Mouse (Mus musculus) right cerebral cortex, postnatal 10 days (tissue): ENCODE measurements at regions not wholly inside any gene's neighbourhood (a gene's known extent, or its start where the extent isn't known, plus 50 kb on each side); places are given as distances from the start of the nearest gene placed in this dataset.
A peak's percentile ranks its signal among the peaks of the same experiment; 100 is the strongest.

Experiments used
- DNase-seq, 2 experiments: peaks; one replicate each; pipeline ENCODE4 v3.0.0; 2021; ENCODE audit warnings: low spot score in 2 of 2

DNA sequence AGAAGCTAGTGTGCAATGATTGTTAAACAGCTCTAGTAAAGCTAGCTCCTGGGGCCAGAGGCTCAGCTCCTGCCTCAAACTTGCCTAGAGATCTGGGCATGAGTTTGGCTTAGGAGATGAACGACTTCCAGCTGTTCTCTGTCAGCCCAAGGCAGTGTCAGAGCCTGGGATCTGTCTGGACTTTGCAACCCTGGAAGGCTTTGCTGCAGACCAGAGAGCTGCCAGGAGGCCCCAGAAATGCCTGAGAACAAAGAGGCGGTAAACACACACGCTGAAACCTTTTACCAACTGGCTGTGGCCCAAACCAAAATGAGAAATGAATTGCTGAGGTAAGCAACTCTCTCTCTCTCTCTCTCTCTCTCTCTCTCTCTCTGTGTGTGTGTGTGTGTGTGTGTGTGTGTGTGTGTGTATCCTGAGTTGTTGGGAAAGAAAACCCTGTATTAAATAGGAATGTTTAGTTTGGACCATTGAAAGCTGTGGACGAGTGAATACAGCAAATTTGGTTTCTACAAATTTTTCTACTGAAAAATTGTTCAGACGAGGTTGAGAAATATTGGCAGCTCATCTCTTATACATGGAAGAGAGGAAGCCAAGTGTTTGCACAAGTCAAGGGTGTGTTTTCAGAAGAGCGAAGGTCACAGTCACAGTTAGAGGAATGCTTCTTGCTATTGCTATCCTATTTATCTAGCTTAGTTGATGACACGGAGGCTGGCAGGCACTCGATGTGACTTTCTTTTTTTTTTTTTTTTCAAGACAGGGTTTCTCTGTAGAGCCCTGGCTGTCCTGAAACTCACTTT lies 125.1 kb upstream of the Serp2 start:
- no peak for DNase-seq

DNA sequence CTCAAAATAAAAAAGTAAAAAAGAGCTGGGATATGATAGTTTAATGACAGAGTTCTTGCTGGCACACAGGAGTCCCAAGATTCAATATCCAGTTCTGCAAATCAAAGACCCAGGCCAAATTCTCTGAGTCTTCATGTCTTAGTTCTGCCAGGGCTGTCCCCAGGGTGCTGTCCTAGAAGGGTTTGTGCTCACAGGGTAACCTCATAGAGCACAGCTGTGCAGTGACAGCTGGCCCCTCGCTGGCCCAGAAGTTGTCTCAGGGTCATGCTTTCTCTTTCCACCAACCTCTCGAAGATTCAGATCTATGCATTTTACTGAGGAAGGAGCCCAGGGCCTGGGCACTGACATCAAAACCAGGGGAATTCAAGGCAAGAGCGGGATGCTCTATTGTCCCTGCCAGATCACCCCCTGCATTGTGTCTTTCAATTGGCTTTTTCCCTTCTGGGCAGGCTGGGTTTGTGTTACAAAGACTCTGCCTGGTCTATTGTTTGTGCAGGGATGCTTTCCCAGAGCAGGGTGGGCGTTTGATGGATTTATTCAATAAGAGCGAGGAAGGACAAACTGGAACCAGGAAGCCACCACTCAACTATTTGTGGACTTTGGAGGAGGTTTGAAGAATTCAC lies 121.9 kb upstream of the Serp2 start:
- DNase-seq: no peak

DNA sequence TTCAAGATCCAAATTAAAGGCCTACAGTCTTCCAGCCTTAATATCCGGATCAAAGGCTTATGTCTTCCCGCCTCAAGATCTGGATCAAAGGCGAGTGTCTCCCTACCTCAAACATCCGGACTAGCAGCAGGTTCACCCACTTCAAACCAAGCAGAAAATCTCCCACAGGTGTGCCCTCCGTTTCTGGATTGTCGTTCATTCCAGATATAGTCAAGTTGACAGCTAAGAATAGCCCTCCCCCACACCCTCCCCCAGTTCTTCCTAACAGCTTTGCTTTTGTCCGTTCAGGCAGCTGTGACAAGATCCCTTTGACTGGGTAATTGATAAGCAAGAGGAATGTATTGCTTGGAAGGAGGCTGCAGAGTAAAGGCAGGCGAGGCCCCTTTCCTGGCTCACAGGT lies 118.3 kb upstream of the Serp2 start:
- no peak for DNase-seq

DNA sequence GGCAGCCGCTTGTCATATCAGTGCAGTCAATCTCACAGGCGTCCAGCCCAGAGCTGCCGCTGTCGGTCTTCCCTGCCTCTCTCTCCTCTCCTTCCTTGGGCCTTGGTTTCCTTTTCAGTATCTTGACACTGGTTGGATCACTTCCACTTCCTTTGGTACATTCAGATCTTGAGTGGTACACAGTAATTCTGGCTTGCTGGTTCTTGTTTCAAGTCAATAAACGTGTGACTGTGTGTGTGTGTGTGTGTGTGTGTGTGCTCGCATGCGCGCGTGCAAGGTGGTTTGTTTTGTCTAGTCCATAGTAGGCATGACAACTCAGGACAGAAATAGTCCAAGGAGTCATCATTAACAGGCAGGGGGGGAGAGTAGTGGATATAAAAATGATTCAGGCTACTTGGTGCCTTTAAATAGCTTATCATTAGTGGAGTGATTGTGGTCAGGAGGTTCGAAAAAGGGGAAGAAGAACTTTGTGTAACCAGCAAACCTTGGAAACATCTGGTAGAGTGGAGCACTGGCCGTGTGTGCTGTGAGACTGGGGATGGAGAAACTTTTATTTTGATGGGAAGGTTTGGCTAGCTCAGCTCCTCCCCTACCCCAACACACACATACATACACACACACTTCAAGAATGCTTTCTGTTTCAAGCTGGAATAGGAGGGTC lies 117.1 kb upstream of the Serp2 start:
- no peak for DNase-seq

DNA sequence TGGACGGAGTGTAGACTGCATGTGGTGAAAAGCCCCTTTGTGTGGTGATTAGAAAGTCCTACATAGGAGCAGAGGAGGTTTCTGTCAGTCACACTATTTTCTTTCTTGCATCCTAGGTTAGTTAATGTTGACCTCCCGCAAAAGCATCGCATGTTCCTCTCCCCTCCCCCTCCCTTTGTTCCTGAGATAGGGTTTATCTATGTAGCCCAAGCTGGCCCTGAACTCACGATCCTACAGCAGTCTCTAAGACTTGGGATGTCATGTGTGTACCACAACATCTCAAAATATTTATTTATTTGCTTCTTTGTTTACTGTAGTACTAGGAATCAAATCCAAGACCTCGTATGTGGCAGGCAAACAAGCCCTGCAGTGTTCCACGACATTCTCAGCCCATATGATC lies 116.2 kb upstream of the Serp2 start:
- DNase-seq: no peak

DNA sequence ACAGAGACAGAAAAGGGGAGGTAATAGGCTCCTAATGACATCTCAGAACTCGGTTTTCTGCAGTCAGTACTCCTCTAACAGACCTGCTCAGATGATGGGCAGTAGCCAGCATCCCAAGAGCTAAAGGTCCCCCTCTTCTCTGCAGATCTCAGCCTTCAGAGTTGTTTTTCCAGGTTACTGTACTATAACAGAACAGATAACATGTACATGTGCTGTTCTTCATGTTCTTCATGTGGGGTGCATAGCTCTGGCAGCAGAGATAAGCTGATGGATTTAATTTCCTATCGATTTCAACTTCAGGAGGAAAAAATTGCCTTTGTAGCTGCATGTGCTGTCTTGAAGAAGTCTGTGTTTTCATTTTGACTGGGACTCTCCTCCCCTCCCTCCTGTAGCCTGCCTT lies 115.8 kb upstream of the Serp2 start:
- DNase-seq: no peak

DNA sequence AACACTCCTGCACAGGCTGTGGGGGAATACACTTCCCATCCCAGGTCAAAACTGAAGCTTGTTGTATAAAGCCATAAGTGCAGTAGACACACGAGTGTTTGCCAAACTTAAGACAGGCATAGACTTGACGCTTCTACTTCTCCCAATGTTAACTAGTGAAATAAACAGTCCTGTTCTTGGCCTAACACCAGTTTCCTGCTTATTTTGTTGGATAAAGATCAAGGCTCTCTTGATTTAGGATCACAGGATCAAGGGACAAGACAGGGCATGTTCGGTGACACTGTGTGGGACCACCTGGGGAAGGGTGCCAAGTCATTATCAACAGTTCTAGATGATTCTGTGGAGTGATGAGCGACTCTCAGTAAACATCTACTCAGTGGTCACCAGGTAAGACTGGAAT lies 114.3 kb upstream of the Serp2 start:
- DNase-seq: no peak

DNA sequence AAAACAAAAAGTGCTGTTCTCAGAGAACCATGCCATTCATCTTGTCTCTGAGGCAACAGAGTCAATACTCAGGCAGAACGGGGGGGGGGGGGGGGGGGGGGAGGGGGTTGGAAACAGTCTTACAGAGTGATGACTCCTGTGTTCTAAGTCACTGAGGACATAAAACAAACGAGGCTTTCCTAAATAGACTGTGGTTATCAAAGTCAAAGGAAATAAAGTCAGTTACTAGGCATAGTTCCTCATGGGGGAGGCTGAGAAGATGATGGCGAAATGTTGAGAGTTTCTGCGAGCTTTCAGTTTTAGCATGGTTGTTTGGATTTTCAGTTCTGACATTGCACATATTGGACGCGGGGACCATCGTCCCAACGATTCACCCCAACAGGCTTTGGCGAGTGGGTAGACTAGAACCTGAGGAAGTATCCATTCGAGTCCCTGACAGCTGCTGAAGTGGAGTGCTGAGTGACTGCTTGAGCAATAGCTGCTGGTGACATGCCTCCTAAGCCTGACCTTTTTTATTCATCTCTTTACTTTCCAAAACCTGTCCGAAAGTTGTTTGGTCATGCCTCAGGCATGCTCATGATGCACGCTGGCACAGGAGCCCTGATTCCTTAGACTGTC lies 109.2 kb upstream of the Serp2 start:
- no peak for DNase-seq

DNA sequence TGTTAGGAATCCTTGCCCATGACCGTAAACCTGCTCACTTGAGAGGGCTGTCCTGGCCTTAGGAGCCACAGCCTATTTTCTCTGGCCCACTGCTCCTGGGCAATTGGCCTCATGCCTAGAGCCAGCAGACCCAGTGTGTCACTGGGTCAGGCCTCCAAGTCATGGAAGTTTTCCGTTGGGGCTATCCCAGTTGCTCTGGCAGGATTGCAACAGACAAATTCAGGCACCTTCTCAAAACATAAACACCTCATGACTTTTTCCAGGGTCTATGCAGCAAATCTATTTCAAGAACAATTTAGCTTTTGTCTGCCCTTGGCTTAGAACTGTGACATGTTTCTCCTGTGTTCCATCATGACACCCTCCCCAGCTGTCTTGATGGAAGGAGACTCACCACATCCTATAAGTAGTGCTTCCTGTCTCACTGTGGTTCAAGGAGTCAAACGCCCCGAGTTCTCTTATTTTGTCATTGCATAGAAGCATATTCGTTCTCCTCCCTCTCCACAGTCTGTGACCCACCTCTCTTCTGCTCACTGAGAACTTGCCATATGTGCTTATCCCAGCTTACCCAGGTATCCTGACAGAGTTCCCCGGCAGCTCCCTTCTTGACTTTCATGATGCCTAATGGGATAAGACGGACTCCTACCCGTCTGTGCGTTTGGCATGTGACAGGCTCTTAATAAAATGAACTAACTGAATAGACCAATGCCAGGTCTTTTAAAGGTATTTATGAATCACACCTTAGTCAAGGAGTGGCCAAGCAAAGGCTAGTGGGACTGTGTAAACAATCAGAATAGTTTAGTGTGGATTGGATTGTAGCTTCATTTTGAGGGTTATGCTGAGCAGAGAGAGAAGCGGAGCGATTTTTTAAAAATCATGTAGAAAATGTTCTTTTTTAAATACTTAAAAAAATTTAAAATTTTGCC lies 108.2 kb upstream of the Serp2 start:
- no peak for DNase-seq

DNA sequence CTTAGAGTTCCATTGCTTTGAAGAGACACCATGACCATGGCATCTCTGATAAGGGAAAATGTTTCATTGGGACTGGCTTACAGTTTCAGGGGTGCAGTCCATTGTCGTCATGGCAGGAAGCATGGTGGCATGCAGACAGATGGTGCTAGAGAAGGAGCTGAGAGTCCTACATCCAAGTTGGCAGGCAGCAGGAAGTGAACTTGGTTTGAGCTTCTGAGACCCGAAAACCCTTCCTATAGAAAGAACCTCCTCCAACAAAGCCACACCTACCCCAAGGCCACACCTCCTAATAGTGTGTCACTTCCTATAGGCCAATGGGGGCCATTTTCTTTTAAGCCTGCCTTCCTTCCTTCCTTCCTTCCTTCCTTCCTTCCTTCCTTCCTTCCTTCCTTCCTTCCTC lies 107.1 kb upstream of the Serp2 start:
- DNase-seq: no peak

DNA sequence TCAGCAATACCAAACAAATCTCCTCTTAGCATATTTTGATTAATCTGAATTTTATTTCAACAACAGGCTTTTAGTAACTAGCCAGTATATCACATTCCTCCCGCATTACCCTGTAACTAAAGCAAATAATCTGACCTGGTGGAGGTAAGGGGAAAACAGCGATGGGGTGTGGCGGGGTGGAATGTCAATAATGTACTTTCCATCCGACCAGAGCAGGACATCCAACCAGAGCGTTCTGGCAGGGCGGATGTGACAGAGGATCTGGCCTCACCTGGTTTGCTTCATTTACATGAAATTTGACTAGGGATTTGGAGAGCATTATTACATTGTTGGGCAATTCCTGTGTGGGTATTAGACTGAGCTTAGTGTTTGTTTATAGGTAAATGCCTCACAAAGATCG lies 106.2 kb upstream of the Serp2 start:
- DNase-seq: no peak

DNA sequence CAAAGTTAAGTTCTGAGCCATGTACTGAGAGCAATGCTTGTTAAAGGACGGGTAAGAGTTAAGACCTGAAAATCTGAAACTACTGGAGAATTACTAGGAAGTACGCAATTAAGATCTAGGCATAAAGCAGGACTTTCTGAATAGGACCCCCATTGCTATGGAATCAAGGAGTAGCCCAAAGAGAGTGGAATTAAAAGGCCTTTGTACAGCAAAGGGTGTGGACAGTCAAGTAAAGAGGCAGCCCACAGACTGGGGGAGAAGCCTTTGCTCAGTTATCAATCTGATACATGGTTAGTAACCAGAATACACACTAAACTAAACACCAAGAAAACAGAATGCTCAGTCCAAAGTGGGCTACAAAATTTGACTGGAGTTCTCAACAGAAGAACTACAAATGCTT lies 104.2 kb upstream of the Serp2 start:
- DNase-seq: no peak

DNA sequence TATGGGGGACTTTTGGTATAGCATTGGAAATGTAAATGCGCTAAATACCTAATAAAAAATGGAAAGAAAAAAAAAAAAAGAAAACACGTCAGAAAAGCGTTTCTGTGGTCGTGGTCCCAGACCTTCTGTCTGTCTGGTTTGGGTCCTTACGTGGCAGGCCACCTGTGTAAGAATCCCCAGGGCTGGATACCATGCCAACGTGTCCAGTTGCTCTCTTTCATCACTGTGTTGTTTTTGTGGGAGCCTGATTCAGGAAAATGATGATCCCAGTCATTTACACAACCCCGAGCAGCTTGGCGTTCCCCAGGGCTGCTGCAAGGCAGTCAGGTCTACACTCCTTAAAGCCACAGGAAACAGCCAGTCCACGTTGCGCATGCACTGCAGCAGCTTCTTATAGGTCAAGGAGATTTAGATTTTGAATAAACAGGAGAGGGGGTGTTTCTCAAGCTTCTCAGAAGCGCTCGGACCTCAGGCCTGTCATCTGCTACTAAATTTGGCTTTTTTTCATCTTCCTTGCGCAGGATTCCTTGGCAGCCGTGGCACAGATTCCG lies 102.3 kb upstream of the Serp2 start:
- no peak for DNase-seq

DNA sequence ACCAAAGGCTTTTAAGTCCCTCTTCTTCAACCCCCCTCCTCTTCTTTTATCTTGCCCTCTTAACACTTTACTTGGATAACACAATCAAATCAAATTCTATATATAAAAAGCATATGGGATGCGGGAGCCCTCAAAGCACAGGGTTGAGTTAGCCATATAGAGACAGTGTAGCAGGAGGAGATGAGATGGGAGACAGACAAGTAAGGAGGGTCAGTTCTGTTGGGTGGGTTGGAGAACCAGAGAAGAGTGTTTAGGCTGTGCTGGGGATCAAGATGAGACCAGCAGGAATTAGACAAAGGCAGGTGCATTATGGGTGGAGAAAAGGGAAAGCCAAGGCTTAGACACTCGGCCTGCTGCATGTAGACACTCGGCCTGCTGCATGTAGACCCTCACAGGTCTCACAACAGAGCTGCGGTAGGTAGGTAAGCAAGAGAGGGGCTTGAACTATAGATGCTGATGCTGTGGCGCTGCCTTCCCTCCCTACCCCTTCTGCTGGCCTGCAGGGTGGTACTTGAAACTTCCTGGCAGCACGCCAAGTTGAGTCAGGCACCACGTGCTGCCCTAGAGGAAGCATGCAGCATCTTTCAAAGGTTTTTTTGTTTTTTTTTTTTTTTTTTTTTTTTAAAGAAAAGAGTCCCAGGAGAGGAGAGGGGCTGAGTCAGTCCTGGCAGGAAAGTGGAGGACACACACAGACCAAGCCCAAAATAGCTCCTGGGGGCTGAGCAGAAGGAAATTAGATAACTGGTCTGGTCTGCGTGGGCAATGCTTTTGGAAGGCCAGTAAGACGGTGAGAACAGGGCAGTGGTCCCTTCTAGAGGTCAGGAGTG lies 101.3 kb upstream of the Serp2 start:
- DNase-seq: peak; percentile 79 to 80

DNA sequence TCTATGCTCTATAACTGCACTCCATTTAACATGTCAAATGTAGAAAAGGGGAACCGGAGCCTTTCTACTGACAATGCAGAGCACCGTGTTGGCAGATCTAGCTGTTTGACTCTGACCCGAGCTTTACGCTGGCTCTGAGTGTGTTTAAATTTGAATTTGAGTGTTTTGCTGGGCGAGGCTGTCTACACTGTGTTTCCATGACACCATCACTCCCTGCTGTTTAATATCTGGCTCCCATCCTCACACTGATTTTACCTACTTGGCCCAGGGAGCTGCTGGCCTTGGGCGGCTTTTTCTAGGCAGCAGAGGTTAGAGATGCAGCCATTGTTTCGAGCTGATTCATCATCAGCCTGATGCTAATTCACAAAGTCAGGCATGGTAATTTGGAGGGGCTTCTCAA lies 100.7 kb upstream of the Serp2 start:
- peak in 1 of 2 experiments; percentile 35 for DNase-seq

DNA sequence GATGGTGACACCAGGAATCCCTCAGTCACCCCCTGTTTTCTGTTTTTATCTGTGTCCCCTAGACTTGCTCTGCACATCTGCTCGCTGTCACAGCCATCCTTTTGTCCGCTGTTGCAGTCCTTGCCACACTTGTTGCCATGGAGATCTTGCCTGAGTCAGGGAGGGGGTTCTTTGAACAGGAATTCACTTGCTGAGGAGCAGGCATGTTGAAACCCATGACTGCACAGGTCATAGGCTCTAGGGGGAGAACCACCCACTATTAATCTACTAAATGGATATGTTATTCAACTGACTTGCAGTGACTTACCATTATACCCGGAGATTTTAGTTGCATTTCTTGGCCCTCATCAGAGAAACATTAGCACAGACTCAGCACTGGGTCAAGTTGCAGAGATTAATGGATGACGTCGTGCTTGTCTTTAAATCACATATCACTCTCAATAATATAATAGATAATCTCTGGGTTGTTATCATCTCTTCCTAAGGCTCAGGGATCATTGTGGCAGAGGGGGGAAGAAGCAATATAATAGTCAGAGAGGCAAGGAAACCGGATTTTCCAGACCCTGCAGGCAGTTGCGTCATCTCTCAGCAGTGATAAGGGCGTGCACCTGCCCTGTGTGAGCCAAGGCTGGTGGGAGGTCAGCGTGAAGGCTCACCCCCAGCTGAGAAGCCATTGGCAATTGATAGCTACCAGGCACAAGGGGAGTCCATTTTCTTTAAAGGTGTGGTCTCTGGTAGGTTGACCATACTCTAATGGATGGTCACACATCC lies 95.9 kb upstream of the Serp2 start:
- peak; percentile 60 to 75 for DNase-seq

DNA sequence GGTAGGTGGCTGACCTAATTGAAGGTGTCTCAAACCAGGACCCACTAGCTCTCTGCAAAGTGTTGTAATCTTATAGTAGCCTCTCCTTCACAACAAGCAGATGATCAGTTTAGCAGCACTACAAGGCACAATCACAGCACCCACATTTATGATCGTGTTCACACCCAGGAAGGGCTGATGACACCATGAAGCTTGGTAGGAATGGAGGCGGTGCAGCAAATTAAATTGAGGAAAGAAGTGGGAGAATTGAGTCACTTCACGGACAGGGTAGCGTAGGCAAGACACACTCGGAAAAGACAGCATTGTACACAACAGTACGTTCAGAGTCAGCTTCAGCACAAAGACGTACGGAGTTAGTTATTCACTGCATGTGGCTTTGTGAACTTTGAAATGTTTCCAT lies 94.4 kb upstream of the Serp2 start:
- no peak for DNase-seq

DNA sequence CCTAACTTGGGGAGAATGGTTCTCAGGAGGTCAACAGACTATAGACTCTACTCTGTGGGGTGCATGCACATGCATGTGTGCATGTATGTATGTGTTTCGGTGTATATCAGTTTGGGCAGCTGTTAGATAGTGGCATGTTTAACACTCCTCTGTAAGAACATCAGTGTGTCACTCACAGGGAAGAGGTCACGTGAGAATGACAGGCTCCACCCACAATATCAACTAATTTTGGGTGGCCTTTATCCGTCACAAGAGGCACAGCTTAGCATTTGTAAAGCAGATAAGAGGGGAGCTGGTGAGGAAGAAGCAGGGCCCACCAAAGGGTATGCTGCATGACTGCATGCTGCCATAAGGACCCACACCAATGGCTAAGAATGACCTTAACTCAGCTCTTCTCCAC lies 93.2 kb upstream of the Serp2 start:
- no peak for DNase-seq

DNA sequence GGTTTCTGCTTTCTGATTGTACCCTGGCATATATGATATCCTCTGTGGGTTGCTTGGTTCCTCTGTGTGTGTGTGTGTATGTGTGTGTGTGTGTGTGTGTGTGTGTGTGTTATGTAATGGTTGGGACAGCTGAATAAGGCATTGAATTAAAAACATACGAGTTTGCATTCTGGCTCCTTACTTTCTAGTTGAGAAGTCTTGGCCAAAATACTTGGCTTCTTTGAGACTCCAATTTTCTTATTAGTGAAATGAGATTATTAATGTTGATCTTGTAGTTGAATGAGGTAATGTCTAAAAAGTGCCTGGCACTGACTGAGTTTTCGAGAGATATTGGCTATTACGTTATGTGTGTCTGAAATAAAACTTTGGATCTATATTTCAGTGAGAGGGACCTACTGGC lies 88.0 kb upstream of the Serp2 start:
- no peak for DNase-seq
